Mouse (Mus musculus) stomach, embryonic 14.5 days (tissue): ENCODE measurements around the gene Ldlrad3. TPM values are rescaled to one million over a fixed set of nuclear protein-coding genes. Genes with fewer than 3 reads are reported as not detected.

Experiments used
- ATAC-seq: fragments of 200-750 bp; cut with Nextera tagmentation; 2 replicates; pipeline ENCODE4 v1.8.0; 2017; ENCODE audit warnings: low read depth, moderate TSS enrichment; ENCODE audit not compliant: insufficient number of reproducible peaks, insufficient read depth, low FRiP score
- H3K27ac ChIP-seq: fragments of 300-500 bp; sonication (generic); 2 replicates; pipeline ENCODE4 v1.5.1; 2014; ENCODE audit warnings: mild to moderate bottlenecking, low read length, moderate library complexity, mixed read lengths
- H3K27me3 ChIP-seq: fragments of 300-500 bp; sonication (generic); 2 replicates; pipeline ENCODE4 v1.6.1; 2014; ENCODE audit warnings: low read length, control low read depth, mixed read lengths; ENCODE audit not compliant: control insufficient read depth, insufficient read depth
- H3K36me3 ChIP-seq: fragments of 300-500 bp; sonication (generic); 2 replicates; pipeline ENCODE4 v1.6.1; 2014; ENCODE audit warnings: mild to moderate bottlenecking, control low read depth, low read length, moderate library complexity, mixed read lengths; ENCODE audit not compliant: control insufficient read depth, insufficient read depth
- H3K4me1 ChIP-seq: fragments of 300-500 bp; sonication (generic); 2 replicates; pipeline ENCODE4 v1.6.1; 2014; ENCODE audit warnings: low read length, control low read depth, mixed read lengths; ENCODE audit not compliant: control insufficient read depth, insufficient read depth
- H3K4me2 ChIP-seq: fragments of 300-500 bp; sonication (generic); replicated peaks from 2 replicates; pipeline ENCODE4 v1.6.1; 2014; ENCODE audit warnings: low read depth, low read length, control low read depth
- H3K4me3 ChIP-seq: fragments of 300-500 bp; sonication (generic); 2 replicates; pipeline ENCODE4 v1.5.1; 2014; ENCODE audit warnings: low read depth, low read length, control low read depth
- H3K9ac ChIP-seq: fragments of 300-500 bp; sonication (generic); replicated peaks from 2 replicates; pipeline ENCODE4 v1.6.1; 2014; ENCODE audit warnings: low read depth, mild to moderate bottlenecking, control low read depth, low read length, moderate library complexity, mixed read lengths
- H3K9me3 ChIP-seq: fragments of 300-500 bp; sonication (generic); 2 replicates; pipeline ENCODE4 v1.6.1; 2016; ENCODE audit warnings: low read depth, low read length, control low read depth; ENCODE audit not compliant: control insufficient read depth
- WGBS: fragments of 180-500 bp; shearing (Covaris S2); extraction: QIAGEN DNeasy Blood & Tissue Kit; methylation state at CpG from one replicate; pipeline ENCODE4 v1.1.7; 2014; 5-methylcytosine and 5-hydroxymethylcytosine counted together
- polyA plus RNA-seq: library from polyadenylated mRNA; unstranded; fragments of >200 nt; fragmentation: Nextera tagmentation; extraction: Ambion mirVana; gene quantifications from 2 replicates; pipeline ENCODE4 v1.2.1, GENCODE M21; 2014

Ldlrad3 gene
- polyA plus RNA-seq, 1 experiment from 2014 or later, result 52.3 TPM

DNA sequence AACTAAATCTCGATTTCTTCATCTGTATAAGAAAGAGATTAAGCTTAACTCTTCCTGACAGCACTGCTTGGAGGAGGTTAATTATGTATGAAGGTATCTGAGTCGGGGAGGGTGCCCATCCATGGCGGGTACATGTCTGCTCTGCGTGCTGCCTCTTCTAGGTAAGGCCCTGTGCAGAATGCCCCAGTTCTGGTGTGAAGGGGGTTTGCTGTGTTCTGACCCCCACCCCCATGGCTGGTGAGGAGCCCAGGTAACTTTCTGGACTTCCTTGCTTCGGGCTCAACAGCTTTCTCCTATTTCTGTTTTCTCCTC is 279.9 kb downstream of the Ldlrad3 start:
- WGBS, result 49% methylated on average over 5 of the region's 5 CpGs
- H3K4me1 ChIP-seq, result no peaks in the 10 kb centered on the region
- no peak overlapping the region for H3K27ac ChIP-seq
- no peak overlapping the region for H3K4me3 ChIP-seq
- peak overlapping the region; percentile 34 for H3K4me2 ChIP-seq
- no peaks in the 10 kb centered on the region for H3K27me3 ChIP-seq
- ATAC-seq, result no peak
- H3K9me3 ChIP-seq, result no peaks in the 10 kb centered on the region
- H3K36me3 ChIP-seq, result no peaks in the 10 kb centered on the region
- no peak overlapping the region for H3K9ac ChIP-seq

DNA sequence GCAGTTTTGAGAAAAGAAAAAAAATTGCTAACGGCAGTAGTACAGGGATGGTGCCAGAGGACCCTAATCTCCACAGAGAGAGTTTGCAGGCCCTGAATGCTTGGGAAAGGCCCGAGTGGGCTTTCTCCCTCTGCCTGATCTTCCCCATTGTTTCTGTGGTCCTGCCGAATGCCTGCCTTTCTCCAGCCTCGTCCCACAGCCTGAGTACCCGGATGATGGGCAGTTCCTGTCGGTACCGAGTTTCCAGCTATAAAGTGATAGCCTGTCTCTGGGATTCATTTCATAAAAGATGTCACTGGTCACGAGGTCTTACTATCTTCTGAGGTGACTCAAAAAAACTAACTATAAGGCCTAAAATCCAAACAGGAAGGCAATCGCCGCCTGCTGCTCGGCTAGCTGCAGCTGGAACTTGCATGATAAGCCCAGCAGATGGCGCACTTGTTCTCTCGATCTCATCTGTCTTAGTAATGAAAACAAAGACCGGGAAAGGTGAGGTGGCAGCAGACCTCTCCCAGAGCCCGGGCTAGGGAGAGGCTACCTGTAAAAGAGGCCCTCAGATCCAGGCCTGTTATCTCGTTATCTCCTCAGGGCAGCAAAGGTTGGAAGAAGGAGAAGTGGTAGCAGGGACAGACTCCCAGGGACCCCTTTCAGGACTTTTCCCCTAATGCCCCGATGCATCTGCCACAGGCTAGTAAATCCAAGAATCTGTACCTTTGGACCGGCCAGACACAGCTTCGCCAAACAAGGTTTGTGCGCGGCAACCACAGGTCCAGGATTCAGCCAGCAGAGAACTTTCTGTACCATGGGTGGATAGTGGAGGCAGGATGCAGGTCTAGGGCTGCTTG is 280.4 kb downstream of the Ldlrad3 start:
- Histone ChIP-seq H3K27ac (no peak overlapping the region), H3K4me2 (peak overlapping the region; percentile 34), H3K9ac (no peak overlapping the region), H3K4me1 (no peaks in the 10 kb centered on the region), H3K27me3 (no peaks in the 10 kb centered on the region), H3K36me3 (no peaks in the 10 kb centered on the region), H3K9me3 (no peaks in the 10 kb centered on the region), H3K4me3 (0 out of 2 replicates have a peak overlapping the region, but pooled peaks have one; percentile 9)
- peak; percentile 66; the same call in 1 of the 2 replicates for ATAC-seq
- WGBS, result 25% methylated on average over 21 of the region's 21 CpGs

DNA sequence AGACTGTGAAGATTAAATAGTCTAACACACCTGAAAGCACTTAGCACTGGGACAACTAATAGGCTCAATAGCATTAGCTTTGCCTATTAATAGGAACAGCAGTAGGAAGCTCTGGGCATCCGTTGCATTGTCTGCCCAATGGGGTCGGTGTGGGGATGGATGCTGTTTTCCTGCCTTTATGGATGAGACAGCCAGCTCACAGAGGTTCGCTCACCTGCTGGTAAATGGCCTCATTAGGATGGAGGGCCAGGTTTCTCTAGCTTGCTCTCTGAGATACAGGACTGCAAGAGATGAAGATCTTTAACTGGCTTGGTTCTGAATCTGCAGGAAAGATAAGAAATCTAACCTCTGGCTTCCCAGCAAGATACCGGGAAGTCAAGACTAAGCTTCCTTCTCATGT is 284.0 kb downstream of the Ldlrad3 start:
- 89% methylated on average over 4 of the region's 4 CpGs for WGBS
- Histone ChIP-seq H3K36me3 (no peaks in the 10 kb centered on the region; the same call in 1 of the 2 replicates), H3K4me3 (no peak overlapping the region), H3K4me1 (no peaks in the 10 kb centered on the region), H3K27me3 (no peaks in the 10 kb centered on the region), H3K27ac (no peak overlapping the region), H3K4me2 (no peak overlapping the region), H3K9me3 (no peaks in the 10 kb centered on the region), H3K9ac (no peak overlapping the region)
- ATAC-seq, result no peak

Other genes with a start within 250 kb of the Ldlrad3 start
- gene Trim44, start 221.4 kb upstream of the Ldlrad3 start, polyA plus RNA-seq, result 36.8 and 37.7 TPM in 2 replicates